Mouse (Mus musculus) thymus, postnatal 4 days (tissue): Measurements from ENCODE around the gene Aspscr1.

Experiments used
- DNase-seq: peaks from one replicate; pipeline ENCODE4 v3.0.0; 2021

Aspscr1 gene

GRCm38 (mm10) chr11:120672687-120673593 lies at the start of gene Aspscr1:
Gene Aspscr1 (plus strand): TSS chr11:120672973.
- DNase-seq: peak; percentile 99

DNA sequence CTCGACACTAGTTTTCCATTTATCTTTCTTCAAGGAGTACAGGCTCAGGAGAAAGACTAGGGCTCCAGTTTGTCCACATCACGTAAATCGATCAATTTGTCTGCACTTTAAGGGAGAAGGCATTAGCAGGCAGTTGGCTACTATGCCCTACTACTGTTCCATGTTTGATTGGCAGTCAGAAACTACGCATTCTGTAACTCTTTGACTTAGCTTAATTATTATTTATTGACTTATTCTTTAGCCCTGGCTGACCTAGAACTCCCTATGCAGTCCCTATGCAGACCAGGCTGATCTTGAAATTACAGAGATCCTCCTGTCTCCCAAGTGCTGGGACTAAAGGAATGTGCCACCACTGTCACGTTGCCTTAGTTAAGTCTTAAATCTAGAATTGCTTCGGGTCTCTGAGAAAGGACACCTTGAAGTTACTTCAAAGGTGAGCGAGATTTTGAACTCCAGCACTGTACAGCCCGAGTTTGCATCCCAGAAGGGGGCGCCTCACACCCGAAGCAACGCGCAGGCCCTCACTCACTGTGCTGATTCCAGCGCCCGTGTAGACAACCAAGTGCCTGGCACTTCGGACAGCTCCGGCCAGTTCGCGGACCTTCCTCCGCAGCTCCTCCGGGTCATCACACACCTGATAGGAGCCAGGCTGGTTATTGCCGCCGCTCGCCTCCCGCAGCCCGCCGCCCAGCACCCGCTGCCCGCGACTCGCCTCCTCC lies 48.7 kb upstream of the Aspscr1 start:
- peak; percentile 91 for DNase-seq

GRCm38 (mm10) chr11:120624680-120625111 lies 48.1 kb upstream of the Aspscr1 start:
- peak; percentile 93 for DNase-seq

GRCm38 (mm10) chr11:120625152-120625775 lies 47.5 kb upstream of the Aspscr1 start, which contains the start of gene Sirt7:
Gene Sirt7 (minus strand): TSS chr11:120625240.
- peak; percentile 49 for DNase-seq

GRCm38 (mm10) chr11:120626785-120627467 lies 45.8 kb upstream of the Aspscr1 start:
- no peak for DNase-seq

DNA sequence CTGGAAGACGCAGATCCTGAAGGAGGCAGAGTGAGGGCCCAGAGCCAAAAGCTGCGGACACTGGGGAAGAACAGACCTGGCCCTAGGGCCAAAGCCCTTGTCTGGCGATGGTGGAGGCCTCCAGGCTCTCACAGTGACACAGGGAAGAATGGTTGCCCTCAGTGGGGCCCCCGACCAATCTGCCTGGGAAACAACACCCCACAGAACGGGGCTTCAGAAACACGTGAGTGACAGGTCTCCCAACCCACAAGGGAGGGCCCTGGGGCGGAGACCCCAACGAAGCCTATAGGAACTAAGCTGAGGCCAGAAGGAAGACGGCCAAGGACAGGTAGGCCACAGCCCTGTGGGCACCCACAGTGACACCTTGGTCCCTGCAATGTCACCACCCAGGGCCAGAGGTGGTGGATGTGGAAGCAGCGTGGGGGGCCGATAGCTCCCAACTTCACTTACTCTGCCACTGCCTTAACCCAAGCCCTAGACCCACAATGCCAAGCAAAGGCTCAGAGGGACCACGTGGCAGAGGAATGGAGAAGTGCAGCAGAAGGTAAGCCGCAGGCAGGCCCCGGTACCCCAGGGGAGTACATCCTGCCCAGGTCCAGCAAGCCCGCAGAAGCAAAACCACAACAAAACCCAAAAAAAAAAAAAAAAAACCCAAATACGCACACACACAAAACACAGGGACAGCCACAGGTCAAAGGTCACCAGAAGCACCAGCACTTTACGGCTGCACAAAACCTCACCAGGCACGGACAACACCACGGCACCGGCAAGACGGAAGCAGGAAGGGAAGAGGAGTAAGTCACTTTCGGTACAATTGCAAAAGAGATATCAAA lies 45.1 kb upstream of the Aspscr1 start:
- DNase-seq: peak; percentile 73

DNA sequence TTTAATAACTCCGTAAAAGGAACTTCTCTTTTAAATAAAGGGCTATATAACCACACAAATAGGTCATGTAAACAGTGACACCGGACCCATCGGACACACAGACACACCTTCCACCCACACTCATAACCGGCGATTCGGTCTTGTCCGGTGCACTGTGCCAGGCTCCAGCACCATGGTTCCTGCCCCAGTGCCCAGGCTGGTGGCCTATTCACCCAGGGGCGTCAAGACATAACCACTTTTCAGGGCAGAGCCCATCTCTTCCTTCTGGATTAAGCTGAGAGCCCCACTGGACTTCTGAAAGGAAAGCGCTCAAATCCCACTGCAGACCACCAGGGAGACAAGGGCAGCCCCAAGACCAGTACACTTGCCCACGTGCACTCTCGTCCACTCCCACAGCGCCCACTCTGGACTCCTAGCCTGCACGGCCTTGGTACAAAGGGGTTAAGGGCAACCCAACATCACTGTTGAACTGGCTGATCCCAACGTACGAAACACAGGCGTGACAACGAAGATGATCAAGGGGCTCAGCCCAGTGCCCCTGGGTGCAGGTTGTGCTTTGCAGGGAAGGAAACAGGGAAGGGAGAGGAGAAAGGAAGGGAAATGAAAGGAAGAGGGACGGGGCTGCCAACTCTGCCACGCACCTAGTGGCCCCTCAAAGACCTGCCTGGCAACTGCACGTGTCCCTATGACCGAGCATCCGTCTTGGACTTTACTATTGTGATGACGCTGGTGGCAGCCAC lies 44.0 kb upstream of the Aspscr1 start:
- DNase-seq: peak; percentile 39

DNA sequence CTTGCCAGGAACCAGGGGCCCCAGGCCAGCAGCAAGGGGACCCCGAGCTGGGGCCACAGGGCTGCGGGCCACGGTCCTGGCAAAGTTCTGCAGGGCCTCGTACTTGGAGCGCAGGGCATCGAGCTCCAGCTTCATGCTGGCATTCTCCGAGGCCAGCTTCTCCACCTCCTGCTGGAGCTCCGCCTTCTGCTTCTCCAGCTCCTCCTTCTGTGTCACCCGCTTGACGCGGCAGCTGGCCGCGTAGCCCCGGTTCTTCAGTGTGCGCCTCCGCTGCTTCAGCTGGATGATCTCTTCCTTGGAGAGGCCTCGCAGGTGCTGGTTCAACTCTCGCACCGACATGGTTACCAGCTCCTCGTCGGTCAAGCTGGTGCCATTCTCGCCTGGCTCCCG lies 43.4 kb upstream of the Aspscr1 start:
- DNase-seq: peak; percentile 83

GRCm38 (mm10) chr11:120629911-120630310 lies 42.9 kb upstream of the Aspscr1 start:
- DNase-seq: peak; percentile 60

GRCm38 (mm10) chr11:120630401-120630871 lies 42.3 kb upstream of the Aspscr1 start:
- peak; percentile 31 for DNase-seq

- peak; percentile 57 for DNase-seq
Observed at GRCm38 (mm10) chr11:120630881-120631725, 41.7 kb upstream of the Aspscr1 start.

- no peak for DNase-seq
Observed at GRCm38 (mm10) chr11:120631726-120632448, 40.9 kb upstream of the Aspscr1 start.

DNA sequence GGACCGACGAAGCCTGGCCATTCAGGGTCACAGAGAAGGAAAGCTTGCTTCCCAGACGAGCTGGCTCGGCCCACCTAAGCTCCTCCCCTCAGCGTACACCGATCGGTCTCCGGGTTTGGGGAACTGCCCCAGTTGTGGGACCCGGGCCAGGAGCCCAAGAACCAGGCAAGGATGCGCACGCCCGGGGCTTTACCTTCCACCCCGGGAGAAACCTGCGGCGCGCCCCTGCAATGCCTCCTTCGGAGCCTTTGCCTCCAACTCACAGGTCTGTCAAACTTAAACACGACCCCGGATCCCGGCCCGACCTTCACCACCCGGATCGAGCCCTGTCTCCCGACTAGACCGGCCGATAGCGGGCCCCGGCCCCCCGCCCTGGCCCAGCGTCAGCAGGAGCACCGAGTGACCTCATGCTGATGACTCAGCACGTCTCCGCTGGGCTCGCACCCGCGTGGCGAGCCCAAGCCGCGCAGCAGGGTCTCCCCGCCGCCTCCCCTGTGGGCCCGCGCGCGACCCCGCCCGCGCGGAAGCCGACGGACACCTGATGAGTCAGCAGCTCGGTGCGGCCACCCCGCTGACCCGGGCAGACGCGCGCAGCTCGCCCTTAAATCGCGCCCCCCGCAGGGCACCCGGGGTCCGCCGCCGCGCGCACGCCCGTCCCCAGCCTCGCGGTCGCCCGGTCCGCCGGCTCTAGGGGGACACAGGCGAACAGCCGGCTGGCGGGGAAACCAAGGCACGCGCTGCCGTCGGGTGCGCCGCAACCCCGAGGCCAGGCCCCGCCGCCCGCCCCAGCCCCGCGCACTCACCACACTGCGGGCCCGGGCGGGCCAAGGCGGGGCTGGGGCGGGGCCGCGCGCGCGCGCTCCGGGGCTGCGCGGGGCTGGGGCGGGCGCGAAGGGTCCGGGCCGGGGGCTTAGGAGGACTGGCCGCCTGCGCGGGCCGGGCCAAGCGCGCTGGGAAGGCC lies 39.9 kb upstream of the Aspscr1 start:
- DNase-seq: peak; percentile 66

DNA sequence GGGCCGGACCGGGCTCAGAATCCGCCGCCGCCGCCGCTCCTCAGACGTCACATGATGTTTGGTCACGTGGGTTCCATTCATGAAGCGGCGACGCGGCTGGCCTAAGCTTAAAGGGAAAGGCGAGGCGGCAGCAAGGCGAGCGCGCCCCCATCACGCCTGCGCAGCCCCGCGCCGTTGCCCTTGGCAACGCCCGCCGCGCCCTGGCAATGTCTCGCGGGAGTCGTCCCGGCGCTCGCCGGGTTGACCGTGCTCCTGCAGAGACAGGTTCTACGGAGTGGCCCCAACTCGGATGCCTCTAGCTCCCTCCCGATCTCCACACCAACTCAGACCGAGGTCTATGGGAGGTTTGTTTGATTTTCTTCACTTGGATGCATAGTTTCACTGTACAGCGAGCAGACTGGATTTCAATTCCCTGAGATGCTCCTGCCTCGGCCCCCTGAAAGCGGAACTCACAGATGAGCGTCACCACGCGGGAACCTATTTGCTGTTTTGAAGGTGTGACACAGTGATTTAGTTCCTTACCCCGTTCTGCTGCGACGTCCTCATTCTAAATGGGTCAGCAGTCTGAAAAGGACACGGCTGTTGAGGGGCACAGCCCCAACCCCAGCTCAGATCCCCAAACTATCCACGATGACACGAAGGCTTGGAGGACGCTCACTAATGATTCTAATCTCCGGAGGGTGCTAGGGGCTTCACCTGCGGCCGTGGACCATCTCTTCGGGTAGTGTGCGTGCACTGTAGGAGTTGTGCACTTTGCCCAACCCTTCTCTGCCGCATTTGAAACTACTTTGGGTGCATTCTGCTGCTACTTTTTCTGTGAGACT lies 39.0 kb upstream of the Aspscr1 start, which contains the start of gene Mafg:
TSS of gene Mafg (minus strand) at position 81 of the 824 bp plus-strand sequence.
- DNase-seq: peak; percentile 89

DNA sequence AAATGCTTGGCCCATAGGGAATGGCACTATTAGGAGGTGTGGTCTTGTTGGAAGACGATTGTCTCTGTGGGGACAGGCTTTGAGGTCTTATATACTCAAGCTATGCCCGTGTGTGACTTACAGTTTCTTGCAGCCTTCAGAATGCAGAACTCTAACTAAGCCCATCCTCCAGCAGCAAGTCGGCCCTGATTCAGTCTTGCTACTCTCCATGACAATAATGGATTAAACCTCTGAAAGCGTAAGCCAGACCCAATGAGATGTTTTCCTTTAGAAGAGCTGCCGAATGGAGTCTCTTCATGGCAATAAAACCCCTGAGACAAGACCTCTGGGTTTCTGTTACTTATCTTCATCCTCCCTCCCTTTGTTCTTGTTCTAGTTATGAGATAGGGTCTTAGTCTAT lies 38.0 kb upstream of the Aspscr1 start:
- no peak for DNase-seq

DNA sequence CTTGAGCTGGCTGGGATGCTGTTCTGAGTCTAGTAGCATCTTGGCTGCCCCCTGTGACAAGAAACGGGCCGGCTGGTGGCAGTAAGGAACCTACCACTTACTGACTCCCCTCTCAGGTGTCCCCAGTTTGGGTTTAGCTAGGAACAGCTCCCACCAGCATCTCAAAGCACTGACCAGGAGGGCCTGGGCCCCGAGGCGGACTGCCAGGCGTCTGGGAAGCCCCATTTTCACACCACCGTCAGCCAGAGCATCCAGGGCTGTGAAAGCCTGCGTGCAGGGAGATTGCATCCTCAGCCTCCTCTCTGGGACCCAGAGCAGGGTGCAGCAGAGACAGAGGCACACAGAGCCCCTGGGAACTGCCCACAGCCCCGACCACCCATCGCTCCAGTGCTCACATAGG lies 31.5 kb upstream of the Aspscr1 start:
- DNase-seq: no peak

GRCm38 (mm10) chr11:120641869-120642268 lies 30.9 kb upstream of the Aspscr1 start:
- DNase-seq: no peak
